Mouse (Mus musculus) heart, adult 8-10 months (tissue): ENCODE data around the gene Znhit2. TPM values are rescaled to one million over a fixed set of nuclear protein-coding genes. Genes with fewer than 3 reads are reported as not detected.

Experiments used
- DNase-seq: peaks from one replicate; pipeline ENCODE4 v3.0.0; 2022; ENCODE audit warnings: low spot score
- total RNA-seq, 4 experiments: library from RNA; stranded (reverse); gene quantifications; 2 replicates each; pipeline ENCODE4 v1.2.4; 2022

The Znhit2 gene
- total RNA-seq, 4 experiments from 2014 or later = 11.8 to 14.1 (median 13.0) TPM

DNA sequence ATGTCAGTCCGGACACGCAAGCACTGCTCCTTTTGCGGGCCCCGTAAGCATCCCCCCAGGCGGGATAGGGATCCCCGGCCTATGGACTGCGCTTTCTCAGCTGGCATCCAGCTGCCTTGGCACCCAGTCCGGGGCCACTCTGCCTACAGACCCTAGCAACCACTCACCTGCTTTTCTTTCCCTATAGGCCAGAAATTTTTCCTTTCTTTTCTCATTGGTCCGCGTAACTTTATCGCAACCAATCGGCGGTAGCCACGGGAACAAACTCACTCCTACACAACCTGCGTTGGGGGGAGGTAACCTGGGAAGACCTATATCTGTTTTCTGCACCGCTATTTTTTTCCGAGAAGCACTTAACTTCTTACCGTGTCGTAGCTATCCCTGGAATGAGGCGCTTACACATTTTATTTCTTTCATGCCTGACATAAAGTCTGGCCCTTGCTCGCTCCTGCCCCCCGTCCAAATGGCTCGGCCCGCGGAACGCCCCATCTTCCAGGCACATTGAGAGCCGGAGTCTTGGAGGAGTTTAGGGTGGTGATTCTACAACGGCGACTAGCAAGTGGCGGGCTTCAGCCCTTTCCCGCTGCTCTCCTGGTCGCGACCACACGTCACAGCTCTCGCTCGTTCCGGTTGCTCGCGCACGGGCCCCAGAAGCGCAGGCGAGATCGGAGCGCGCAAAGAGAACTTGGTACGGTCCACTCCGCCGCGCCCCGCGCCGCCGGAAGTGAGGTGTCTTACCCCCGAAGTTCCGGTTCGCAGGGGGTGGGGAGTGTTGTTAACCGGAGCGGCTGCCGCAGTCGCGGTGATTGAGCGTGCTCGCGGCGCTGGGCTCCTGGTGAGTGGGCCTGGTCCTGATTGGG is 14.5 kb upstream of the Znhit2 start, which contains the start of gene Syvn1:
Gene Syvn1, plus strand, starts transcription at position 283 of the 860 bp plus-strand sequence.
- peak; percentile 97 for DNase-seq

DNA sequence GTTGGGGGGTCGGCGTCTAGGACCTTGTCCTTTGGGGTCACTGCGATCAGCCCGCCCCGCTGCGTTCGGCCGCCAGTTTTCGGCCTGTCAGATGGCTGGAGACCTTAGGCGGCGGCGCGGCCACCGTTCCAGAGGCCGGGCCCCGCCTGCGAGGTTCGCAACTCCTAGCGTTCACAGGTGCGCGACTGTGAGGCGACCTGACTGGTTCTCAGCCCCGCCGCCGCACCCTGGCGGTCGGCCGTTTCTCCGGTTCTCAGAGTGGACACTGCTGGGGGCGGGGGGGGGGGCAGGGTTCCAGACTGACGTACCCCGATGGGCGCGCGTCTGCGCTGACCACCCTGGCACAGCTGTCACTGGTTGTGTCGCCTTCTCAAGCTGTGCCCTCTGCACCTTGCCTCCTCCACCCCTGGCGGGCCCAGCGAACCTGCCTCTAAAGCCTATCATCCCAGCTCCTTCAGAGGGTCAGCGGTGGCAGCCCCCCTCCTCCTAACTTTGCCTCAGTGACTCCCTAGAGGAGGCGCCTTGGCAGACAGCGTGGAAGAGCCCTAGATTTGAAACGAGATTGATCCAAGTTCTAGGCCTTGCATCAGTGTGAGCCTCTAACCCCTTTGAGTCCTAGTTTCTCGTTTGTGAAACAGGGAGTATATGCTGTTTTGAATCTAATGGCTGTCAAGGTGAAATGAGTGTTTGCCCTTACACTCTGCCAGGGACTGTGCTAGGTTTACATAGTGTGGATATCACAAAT is 13.7 kb upstream of the Znhit2 start:
- no peak for DNase-seq

- DNase-seq = no peak
Measured at GRCm38 (mm10) chr19:6047899-6048166, 13.2 kb upstream of the Znhit2 start.

DNA sequence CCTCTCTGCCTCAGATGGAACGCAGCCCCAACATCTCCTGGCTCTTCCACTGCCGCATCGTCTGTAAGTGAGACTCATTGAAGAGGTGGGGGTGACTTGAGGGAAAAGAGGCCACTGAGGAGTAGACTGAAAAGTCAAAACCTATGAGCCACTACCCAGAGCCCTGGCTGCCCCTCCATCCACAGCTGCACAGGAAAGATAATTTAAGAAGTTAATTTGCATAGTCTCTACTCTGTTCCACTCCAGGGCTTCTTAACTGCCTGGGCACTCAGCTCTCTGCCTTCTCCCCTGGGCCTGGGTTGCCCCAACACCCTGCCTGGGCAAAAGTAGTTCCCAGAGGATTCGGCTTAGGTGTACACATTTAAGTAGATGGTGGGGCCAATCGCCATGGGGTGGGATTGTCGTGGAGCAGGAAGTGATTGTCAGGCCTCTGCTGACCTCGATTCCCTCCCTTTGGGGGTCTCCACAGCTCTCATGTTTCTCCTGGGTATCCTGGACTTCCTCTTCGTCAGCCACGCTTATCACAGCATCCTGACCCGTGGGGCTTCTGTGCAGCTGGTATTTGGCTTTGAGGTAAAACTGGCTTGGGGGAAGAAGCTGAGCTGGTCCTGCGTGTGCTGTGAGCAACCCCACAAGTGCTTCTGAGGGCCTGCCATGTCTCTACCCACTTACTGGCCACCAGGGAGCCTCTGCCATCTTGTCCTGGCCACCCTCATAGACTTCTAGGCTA is 12.1 kb upstream of the Znhit2 start:
- no peak for DNase-seq

GRCm38 (mm10) chr19:6052516-6052915 is 8.5 kb upstream of the Znhit2 start:
- DNase-seq = no peak

- no peak for DNase-seq
Measured at GRCm38 (mm10) chr19:6054296-6054695, 6.7 kb upstream of the Znhit2 start.

- DNase-seq = no peak
Measured at GRCm38 (mm10) chr19:6056696-6057095, 4.3 kb upstream of the Znhit2 start.

DNA sequence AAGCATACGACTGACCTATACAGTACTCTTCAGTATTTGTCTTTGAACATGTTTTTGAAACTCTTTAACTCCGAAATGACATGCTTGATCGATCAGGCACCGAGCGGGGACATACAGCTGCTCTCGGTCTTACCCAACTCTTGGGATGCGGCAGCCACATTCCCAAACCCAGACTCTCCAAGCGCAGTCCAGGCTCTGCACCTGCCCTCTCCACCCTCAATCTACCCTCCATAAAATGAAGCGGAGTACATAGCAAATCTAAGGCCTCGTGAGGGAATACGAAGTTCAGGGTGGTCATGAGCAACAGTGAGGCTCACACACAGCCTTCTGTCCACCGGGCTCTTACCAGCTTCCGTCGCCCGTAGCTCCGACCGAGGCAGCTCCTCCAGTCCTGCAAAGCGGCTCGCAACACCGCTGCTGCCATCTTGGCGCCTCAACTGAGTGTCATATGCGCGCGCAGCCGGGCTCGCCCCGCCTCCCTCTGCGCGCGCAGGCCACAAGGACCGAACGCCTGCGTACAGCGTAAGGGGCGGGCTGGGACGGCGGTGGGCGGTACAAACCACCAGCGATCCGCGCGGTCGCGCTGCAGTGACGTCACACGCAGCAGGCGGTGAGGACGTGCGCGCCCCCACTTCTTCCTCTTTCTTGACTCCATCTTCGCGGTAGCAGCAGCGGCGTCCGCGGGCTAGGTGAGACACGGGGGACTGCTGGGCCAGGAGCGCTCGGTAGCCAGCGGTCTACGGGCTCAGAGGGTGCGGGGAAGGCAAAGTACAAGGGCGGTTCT is 3.5 kb upstream of the Znhit2 start, which contains the start of the genes Mrpl49 and Fau:
Gene Mrpl49, minus strand, starts transcription at position 473 of the 784 bp plus-strand sequence.
Gene Fau, plus strand, starts transcription at position 532 of the 784 bp plus-strand sequence.
- peak; percentile 98 for DNase-seq

- no peak for DNase-seq
Measured at GRCm38 (mm10) chr19:6058513-6058912, 2.5 kb upstream of the Znhit2 start.

GRCm38 (mm10) chr19:6058966-6059365 is 2.0 kb upstream of the Znhit2 start:
- no peak for DNase-seq

DNA sequence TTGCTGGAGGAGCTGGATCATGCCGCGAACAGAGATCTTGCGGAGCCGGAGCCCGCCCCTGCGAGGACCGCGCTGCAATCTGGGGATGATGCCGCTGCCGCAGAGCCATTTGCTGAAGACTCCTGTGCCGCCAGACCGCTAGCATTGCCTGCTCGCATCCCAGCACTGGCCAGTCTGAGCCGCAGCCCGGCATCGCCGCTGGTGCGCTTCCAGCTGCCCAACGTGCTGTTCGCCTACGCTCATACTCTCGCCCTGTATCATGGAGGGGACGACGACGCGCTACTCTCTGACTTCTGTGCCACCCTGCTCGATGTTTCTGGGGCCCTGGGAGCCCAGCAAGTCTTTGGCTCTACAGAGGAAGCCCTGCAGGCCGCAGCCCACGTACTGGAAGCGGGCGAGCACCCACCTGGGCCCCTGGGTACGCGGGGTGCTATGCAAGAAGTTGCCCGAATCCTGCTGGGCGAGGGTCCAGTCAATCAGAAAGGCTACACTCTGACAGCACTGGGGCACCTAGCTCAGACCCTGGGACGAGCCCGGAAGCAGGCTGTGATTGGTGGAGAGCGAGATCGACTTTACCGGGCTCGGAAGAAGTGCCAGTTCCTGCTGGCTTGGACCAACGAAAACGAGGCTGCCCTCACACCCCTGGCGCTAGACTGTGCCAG is 780 bp downstream of the Znhit2 start:
- no peak for DNase-seq

DNA sequence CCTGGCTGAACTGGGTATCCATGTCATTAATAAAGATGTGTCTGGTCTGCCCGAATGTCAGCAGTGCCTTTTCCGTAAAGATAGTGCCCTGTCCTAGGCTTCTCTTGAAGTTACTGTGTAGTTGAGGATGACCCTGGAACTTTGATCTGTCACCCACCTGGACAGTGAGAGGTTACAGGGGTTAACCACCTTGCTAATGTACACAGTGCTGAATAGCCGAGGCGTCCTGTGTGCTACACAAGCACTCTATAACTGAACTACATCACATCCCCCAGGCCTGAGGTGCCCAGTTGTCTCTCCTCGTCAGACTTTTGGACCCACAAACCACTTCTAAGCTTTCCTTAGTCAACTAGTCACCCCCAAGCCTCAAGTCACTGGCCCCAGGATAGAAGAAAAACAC is 1.4 kb downstream of the Znhit2 start:
- no peak for DNase-seq

DNA sequence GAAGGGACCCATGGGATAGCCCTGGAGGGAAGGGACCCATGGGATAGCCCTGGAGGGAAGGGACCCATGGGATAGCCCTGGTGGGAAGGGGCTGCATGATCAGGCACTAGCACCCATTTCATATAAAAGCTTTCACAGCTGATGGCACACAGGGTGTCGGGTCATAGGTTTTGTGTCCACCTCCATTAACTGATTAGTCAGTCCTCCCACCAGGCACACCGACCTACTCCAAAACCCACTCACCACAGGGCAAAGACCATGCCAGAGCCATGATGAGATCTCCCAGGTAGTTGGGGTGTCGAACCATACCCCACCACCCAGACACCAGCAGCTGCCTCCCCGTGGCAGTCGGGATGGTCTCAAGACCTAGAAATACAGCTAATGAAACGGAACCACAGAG is 2.1 kb downstream of the Znhit2 start:
- DNase-seq = no peak

- no peak for DNase-seq
Measured at GRCm38 (mm10) chr19:6066571-6066970, 5.6 kb downstream of the Znhit2 start.

- peak; percentile 44 for DNase-seq
Measured at GRCm38 (mm10) chr19:6067011-6067723, 6.2 kb downstream of the Znhit2 start.

- peak; percentile 89 for DNase-seq
Measured at GRCm38 (mm10) chr19:6067724-6068415, 6.9 kb downstream of the Znhit2 start, which contains the start of gene Tm7sf2. Gene Tm7sf2, minus strand, starts transcription at chr19:6068373.

GRCm38 (mm10) chr19:6068951-6069350 is 8.0 kb downstream of the Znhit2 start:
- no peak for DNase-seq

GRCm38 (mm10) chr19:6069851-6070250 is 8.9 kb downstream of the Znhit2 start:
- DNase-seq = no peak

DNA sequence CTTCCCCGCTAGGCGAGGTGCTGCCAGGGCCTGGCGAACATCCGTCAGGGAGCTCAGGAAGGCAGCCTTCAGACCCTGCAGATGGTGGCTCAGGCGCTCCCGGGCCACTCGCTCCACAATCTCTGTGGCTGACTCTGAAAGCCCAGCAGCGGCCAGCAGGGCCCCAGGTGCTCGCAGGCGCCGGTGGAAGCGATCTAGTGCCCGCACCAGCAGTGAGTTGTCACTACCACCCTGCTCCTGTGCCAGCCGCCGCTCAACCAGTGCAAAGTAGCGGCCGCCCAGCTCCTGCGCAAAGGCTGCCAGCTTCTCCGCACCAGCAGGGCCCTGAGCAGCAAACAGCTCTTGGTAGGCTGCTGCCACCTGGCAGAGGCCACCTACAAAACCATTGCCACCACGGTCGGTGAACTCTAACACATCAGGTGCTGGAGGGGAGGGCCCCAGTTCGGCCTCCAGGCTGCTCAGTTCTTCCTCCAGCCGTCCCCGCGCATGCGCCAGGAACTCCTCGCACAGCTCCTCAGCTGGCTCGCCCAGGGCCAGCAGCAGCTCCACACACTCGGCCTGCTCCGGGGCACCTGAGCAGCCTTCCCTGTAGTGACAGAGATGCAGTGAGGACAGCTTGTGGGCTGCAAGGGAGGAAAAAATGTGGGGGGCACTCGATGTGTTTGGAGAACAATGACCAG is 9.7 kb downstream of the Znhit2 start:
- DNase-seq = no peak
